Mouse (Mus musculus) bone marrow macrophage, adult 2 months (primary cell): ENCODE data around the gene Fmod.

Experiments used
- CTCF ChIP-seq: IDR thresholded peaks from 2 replicates; pipeline ENCODE4 v1.5.1; 2012; ENCODE audit warnings: low read depth, mild to moderate bottlenecking, low read length, moderate library complexity
- POLR2A ChIP-seq: IDR thresholded peaks from 2 replicates; pipeline ENCODE4 v1.6.1; 2012; ENCODE audit warnings: mild to moderate bottlenecking, low read depth, low read length, borderline replicate concordance

- TF ChIP-seq CTCF (no peak), POLR2A (no peak)
Measured at GRCm38 (mm10) chr1:134074184-134074583, 37.1 kb downstream of the Fmod start.
